Mouse (Mus musculus): ENCODE results near the gene Sass6. TPM values are rescaled to one million over a fixed set of nuclear protein-coding genes. Genes with fewer than 3 reads are reported as not detected.
"Not testable (repeated sequence)": the region's sequence is repeated elsewhere in the genome, so short reads cannot be mapped to it uniquely, and the experiment has no call there.

Sass6 gene
- polyA plus RNA-seq, 1 experiment: 1.7 TPM

- H3K4me3 ChIP-seq (replicated peaks; ENCODE audit: extremely low read depth, low read depth, low read length): no peak overlapping the region
- DNase-seq: no peak
- 74% methylated on average over 1 of the region's 1 CpGs for WGBS
- peaks cover 2% of the 10 kb centered on the region; the same call in 1 of the 2 replicates for H3K4me1 ChIP-seq (ENCODE audit: control insufficient read depth, insufficient read depth, low read length)
- TF ChIP-seq POLR2A (IDR thresholded peaks at IDR 0.05; ENCODE audit: borderline replicate concordance, extremely low read depth, low read depth, low read length) (no peak), CTCF (IDR thresholded peaks at IDR 0.05; ENCODE audit: insufficient read depth, low read length) (no peak)
These were observed 45.2 kb downstream of the Sass6 start for GRCm38 (mm10) chr3:116640024-116640423.

- no peak for DNase-seq
- no peak overlapping the region for H3K4me3 ChIP-seq (replicated peaks; ENCODE audit: extremely low read depth, low read depth, low read length)
- 87% methylated on average over 6 of the region's 6 CpGs for WGBS
- H3K4me1 ChIP-seq (ENCODE audit: control insufficient read depth, insufficient read depth, low read length): peaks cover 2% of the 10 kb centered on the region; the same call in 1 of the 2 replicates
- TF ChIP-seq POLR2A (IDR thresholded peaks at IDR 0.05; ENCODE audit: borderline replicate concordance, extremely low read depth, low read depth, low read length) (no peak), CTCF (IDR thresholded peaks at IDR 0.05; ENCODE audit: insufficient read depth, low read length) (no peak)
These were observed 47.1 kb downstream of the Sass6 start for GRCm38 (mm10) chr3:116641811-116642371.

GRCm38 (mm10) chr3:116642373-116642772, 47.6 kb downstream of the Sass6 start:
- no peak for TF ChIP-seq CTCF (IDR thresholded peaks at IDR 0.05; ENCODE audit: insufficient read depth, low read length)
- TF ChIP-seq POLR2A (IDR thresholded peaks at IDR 0.05; ENCODE audit: borderline replicate concordance, extremely low read depth, low read depth, low read length): no peak
- WGBS: 82% methylated on average over 2 of the region's 2 CpGs

GRCm38 (mm10) chr3:116646387-116646786, 51.6 kb downstream of the Sass6 start:
- 85% methylated on average over 1 of the region's 1 CpGs for WGBS
- DNase-seq: no peak
- Histone ChIP-seq H3K4me3 (replicated peaks; ENCODE audit: extremely low read depth, low read depth, low read length) (no peak overlapping the region), H3K4me1 (ENCODE audit: control insufficient read depth, insufficient read depth, low read length) (no peaks in the 10 kb centered on the region)
- TF ChIP-seq POLR2A (IDR thresholded peaks at IDR 0.05; ENCODE audit: borderline replicate concordance, extremely low read depth, low read depth, low read length) (no peak), CTCF (IDR thresholded peaks at IDR 0.05; ENCODE audit: insufficient read depth, low read length) (no peak)

More at GRCm38 (mm10) chr3:116642373-116642772, 47.6 kb downstream of the Sass6 start:
- Histone ChIP-seq H3K4me3 (replicated peaks; ENCODE audit: extremely low read depth, low read depth, low read length) (no peak overlapping the region), H3K4me1 (ENCODE audit: control insufficient read depth, insufficient read depth, low read length) (peaks cover 2% of the 10 kb centered on the region; the same call in 1 of the 2 replicates)
- no peak for DNase-seq

- no peaks in the 10 kb centered on the region; the same call in 1 of the 2 replicates for H3K4me1 ChIP-seq (ENCODE audit: control insufficient read depth, insufficient read depth, low read length)
- DNase-seq: no peak
- 85% methylated on average over 7 of the region's 7 CpGs for WGBS
- no peak overlapping the region for H3K4me3 ChIP-seq (replicated peaks; ENCODE audit: extremely low read depth, low read depth, low read length)
- TF ChIP-seq POLR2A (IDR thresholded peaks at IDR 0.05; ENCODE audit: borderline replicate concordance, extremely low read depth, low read depth, low read length): no peak
- TF ChIP-seq CTCF (IDR thresholded peaks at IDR 0.05; ENCODE audit: insufficient read depth, low read length): no peak
These were observed 54.0 kb downstream of the Sass6 start for GRCm38 (mm10) chr3:116648805-116649204.

DNA sequence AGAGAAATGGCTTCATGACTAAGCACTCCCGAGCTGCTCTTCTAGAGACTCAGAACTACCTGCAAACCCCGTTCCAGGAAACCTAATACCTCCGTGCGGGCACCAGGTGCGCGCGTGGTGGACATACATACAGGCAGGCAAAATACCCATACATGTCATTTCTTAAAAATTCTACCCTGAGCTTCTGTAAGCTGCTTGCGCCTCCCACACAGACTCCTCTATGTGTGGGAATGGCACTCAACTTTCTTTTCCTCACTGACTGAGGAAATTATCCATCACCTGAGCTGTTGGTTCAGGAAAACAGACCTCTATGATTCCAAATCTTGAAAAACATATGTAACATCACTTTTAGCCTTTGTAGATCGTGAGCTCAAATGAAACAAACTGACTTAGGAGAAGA, 55.9 kb downstream of the Sass6 start:
- no peak for DNase-seq

GRCm38 (mm10) chr3:116652033-116652446, 57.3 kb downstream of the Sass6 start:
- H3K4me3 ChIP-seq (replicated peaks; ENCODE audit: extremely low read depth, low read depth, low read length): no peak overlapping the region
- 21% methylated on average over 3 of the region's 3 CpGs for WGBS
- H3K4me1 ChIP-seq (ENCODE audit: control insufficient read depth, insufficient read depth, low read length): peaks cover 5% of the 10 kb centered on the region
- DNase-seq: no peak
- TF ChIP-seq CTCF (IDR thresholded peaks at IDR 0.05; ENCODE audit: insufficient read depth, low read length) (no peak), POLR2A (IDR thresholded peaks at IDR 0.05; ENCODE audit: borderline replicate concordance, extremely low read depth, low read depth, low read length) (no peak)

More for the DNA sequence above, 55.9 kb downstream of the Sass6 start:
- no peaks in the 10 kb centered on the region; the same call in 1 of the 2 replicates for H3K4me1 ChIP-seq (ENCODE audit: control insufficient read depth, insufficient read depth, low read length)
- WGBS: 96% methylated on average over 9 of the region's 9 CpGs
- TF ChIP-seq CTCF (IDR thresholded peaks at IDR 0.05; ENCODE audit: insufficient read depth, low read length) (no peak), POLR2A (IDR thresholded peaks at IDR 0.05; ENCODE audit: borderline replicate concordance, extremely low read depth, low read depth, low read length) (no peak)
- H3K4me3 ChIP-seq (replicated peaks; ENCODE audit: extremely low read depth, low read depth, low read length): no peak overlapping the region

DNA sequence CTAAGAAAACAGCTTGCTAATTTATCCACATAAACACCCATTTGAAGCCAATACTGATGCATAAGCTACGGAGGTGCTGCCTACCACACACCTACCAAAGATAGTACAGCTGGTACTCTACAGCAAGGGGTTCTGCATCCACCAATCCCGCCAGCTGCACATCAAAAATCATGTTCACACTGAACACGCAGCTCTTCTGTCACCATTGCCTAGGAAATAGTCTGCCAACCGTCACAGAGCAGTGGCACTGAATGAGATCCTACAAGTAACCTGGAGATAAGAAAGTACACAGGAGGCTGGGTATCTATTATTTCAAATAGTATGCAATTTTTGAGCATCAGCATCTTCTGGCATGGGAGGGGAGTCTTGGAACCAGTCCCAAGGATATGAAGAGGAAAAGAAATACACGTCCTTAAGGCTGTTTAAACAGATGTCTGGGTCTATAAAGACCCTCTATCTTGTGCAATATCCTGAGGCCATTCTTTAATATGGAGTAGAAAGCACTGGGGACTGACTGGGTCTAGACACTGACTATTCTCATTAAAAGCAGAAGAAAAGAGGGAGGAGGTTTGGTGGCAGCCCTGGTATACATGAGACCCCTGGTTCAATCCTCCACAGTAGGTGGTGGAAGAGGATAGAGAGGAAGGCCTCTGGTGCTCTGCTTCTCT, 58.6 kb downstream of the Sass6 start:
- 60% methylated on average over 5 of the region's 5 CpGs for WGBS
- no peak for TF ChIP-seq CTCF (IDR thresholded peaks at IDR 0.05; ENCODE audit: insufficient read depth, low read length)
- TF ChIP-seq POLR2A (IDR thresholded peaks at IDR 0.05; ENCODE audit: borderline replicate concordance, extremely low read depth, low read depth, low read length): no peak

GRCm38 (mm10) chr3:116654051-116654450, 59.3 kb downstream of the Sass6 start:
- not testable (repeated sequence) for DNase-seq; H3K4me3 ChIP-seq (replicated peaks; ENCODE audit: extremely low read depth, low read depth, low read length)
- WGBS: 95% methylated on average over 11 of the region's 11 CpGs
- H3K4me1 ChIP-seq (ENCODE audit: control insufficient read depth, insufficient read depth, low read length): peaks cover 13% of the 10 kb centered on the region

More for the DNA sequence above, 58.6 kb downstream of the Sass6 start:
- DNase-seq: no peak
- H3K4me3 ChIP-seq (replicated peaks; ENCODE audit: extremely low read depth, low read depth, low read length): no peak overlapping the region
- peaks cover 9% of the 10 kb centered on the region for H3K4me1 ChIP-seq (ENCODE audit: control insufficient read depth, insufficient read depth, low read length)

Measured in lung, adult 2 months (tissue).